Mouse (Mus musculus) small intestine, adult 2 months (tissue): ENCODE measurements at regions not wholly inside any gene's neighbourhood (a gene's known extent, or its start where the extent isn't known, plus 50 kb on each side); places are given as distances from the start of the nearest gene placed in this dataset.

Source experiments
- H3K27ac ChIP-seq: fragments of 200-500 bp; 2 replicates; pipeline ENCODE4 v1.5.1; 2012; ENCODE audit warnings: low read depth, low read length, control low read depth, inconsistent platforms; ENCODE audit not compliant: insufficient read depth
- H3K27me3 ChIP-seq: fragments of 200-500 bp; 2 replicates; pipeline ENCODE4 v1.6.1; 2012; ENCODE audit warnings: mild to moderate bottlenecking, moderate library complexity, low read length, inconsistent platforms; ENCODE audit not compliant: control insufficient read depth, insufficient read depth
- H3K36me3 ChIP-seq: fragments of 200-500 bp; 2 replicates; pipeline ENCODE4 v1.6.1; 2012; ENCODE audit warnings: mild to moderate bottlenecking, low read length, control low read depth, inconsistent platforms; ENCODE audit not compliant: control insufficient read depth, insufficient read depth
- H3K4me1 ChIP-seq: fragments of 200-500 bp; 2 replicates; pipeline ENCODE4 v1.6.1; 2012; ENCODE audit warnings: low read length, inconsistent platforms, mixed read lengths; ENCODE audit not compliant: control insufficient read depth, insufficient read depth, insufficient read length
- H3K4me3 ChIP-seq: fragments of 200-500 bp; 2 replicates; pipeline ENCODE4 v1.5.1; 2012; ENCODE audit warnings: low read depth, mild to moderate bottlenecking, control low read depth, inconsistent platforms, low read length, moderate library complexity
- CTCF ChIP-seq: fragments of 200-500 bp; IDR thresholded peaks from 2 replicates; pipeline ENCODE4 v1.5.1; 2012; ENCODE audit warnings: low read depth, mild to moderate bottlenecking, control low read depth, inconsistent platforms, low read length, moderate library complexity, mixed read lengths; ENCODE audit not compliant: insufficient replicate concordance, insufficient read length; ENCODE audit errors: extremely low read depth
- POLR2A ChIP-seq: fragments of 200-500 bp; IDR thresholded peaks from 2 replicates; pipeline ENCODE4 v1.6.1; 2012; ENCODE audit warnings: low read depth, mild to moderate bottlenecking, control low read depth, inconsistent platforms, low read length, moderate library complexity
- WGBS: fragments of 180-500 bp; shearing (Covaris S2); methylation state at CpG from one replicate; pipeline ENCODE4 v1.1.7; 2018; 5-methylcytosine and 5-hydroxymethylcytosine counted together

- TF ChIP-seq POLR2A (no peak), CTCF (no peak)
- H3K4me3 ChIP-seq, result peak overlapping the region; percentile 29; the same call in 1 of the 2 replicates
Observed at GRCm38 (mm10) chr6:100143586-100144301, 143.5 kb downstream of the Rybp start.

GRCm38 (mm10) chr6:100141225-100141624 lies 146.1 kb downstream of the Rybp start:
- Histone ChIP-seq H3K4me3 (no peak overlapping the region), H3K27ac (no peak overlapping the region), H3K4me1 (peaks cover 31% of the 10 kb centered on the region), H3K27me3 (no peaks in the 10 kb centered on the region), H3K36me3 (no peaks in the 10 kb centered on the region)
- TF ChIP-seq POLR2A (no peak), CTCF (no peak)
- 78% methylated on average over 5 of the region's 5 CpGs for WGBS

More at GRCm38 (mm10) chr6:100143586-100144301, 143.5 kb downstream of the Rybp start:
- peaks cover 38% of the 10 kb centered on the region for H3K4me1 ChIP-seq
- no peaks in the 10 kb centered on the region for H3K27me3 ChIP-seq
- no peaks in the 10 kb centered on the region for H3K36me3 ChIP-seq
- WGBS, result 9% methylated on average over 16 of the region's 16 CpGs
- peak overlapping the region; percentile 94 for H3K27ac ChIP-seq

GRCm38 (mm10) chr6:100140581-100141114 lies 146.6 kb downstream of the Rybp start:
- WGBS, result 21% methylated on average over 6 of the region's 6 CpGs

GRCm38 (mm10) chr6:100139809-100140208 lies 147.5 kb downstream of the Rybp start:
- H3K4me1 ChIP-seq, result peaks cover 18% of the 10 kb centered on the region
- no peak for TF ChIP-seq POLR2A
- TF ChIP-seq CTCF, result no peak
- no peak overlapping the region for H3K27ac ChIP-seq
- H3K36me3 ChIP-seq, result no peaks in the 10 kb centered on the region
- no peaks in the 10 kb centered on the region for H3K27me3 ChIP-seq
- H3K4me3 ChIP-seq, result no peak overlapping the region
- 75% methylated on average over 6 of the region's 6 CpGs for WGBS

More at GRCm38 (mm10) chr6:100140581-100141114, 146.6 kb downstream of the Rybp start:
- no peak overlapping the region for H3K27ac ChIP-seq
- no peaks in the 10 kb centered on the region for H3K27me3 ChIP-seq
- TF ChIP-seq CTCF, result no peak
- no peak for TF ChIP-seq POLR2A
- no peak overlapping the region for H3K4me3 ChIP-seq
- no peaks in the 10 kb centered on the region for H3K36me3 ChIP-seq
- H3K4me1 ChIP-seq, result peaks cover 25% of the 10 kb centered on the region

GRCm38 (mm10) chr6:100138659-100139058 lies 148.6 kb downstream of the Rybp start:
- no peak for TF ChIP-seq CTCF
- TF ChIP-seq POLR2A, result no peak
- Histone ChIP-seq H3K4me3 (no peak overlapping the region), H3K27me3 (no peaks in the 10 kb centered on the region), H3K36me3 (no peaks in the 10 kb centered on the region), H3K4me1 (peaks cover 9% of the 10 kb centered on the region; the same call in 1 of the 2 replicates), H3K27ac (no peak overlapping the region)
- WGBS, result 79% methylated on average over 2 of the region's 2 CpGs

GRCm38 (mm10) chr6:100135177-100135576 lies 152.1 kb downstream of the Rybp start:
- Histone ChIP-seq H3K27ac (no peak overlapping the region), H3K36me3 (no peaks in the 10 kb centered on the region), H3K27me3 (no peaks in the 10 kb centered on the region), H3K4me3 (no peak overlapping the region), H3K4me1 (no peaks in the 10 kb centered on the region)
- no peak for TF ChIP-seq CTCF
- no peak for TF ChIP-seq POLR2A
- WGBS, result 28% methylated on average over 2 of the region's 2 CpGs

- H3K4me3 ChIP-seq, result no peak overlapping the region
- WGBS, result 87% methylated on average over 9 of the region's 9 CpGs
- no peaks in the 10 kb centered on the region for H3K4me1 ChIP-seq
- TF ChIP-seq POLR2A (no peak), CTCF (no peak)
- no peaks in the 10 kb centered on the region for H3K36me3 ChIP-seq
- no peak overlapping the region for H3K27ac ChIP-seq
- H3K27me3 ChIP-seq, result no peaks in the 10 kb centered on the region
Observed at GRCm38 (mm10) chr6:100133970-100134369, 153.3 kb downstream of the Rybp start.

GRCm38 (mm10) chr6:100132916-100133600 lies 154.2 kb downstream of the Rybp start:
- TF ChIP-seq CTCF, result no peak
- H3K36me3 ChIP-seq, result no peaks in the 10 kb centered on the region
- H3K4me1 ChIP-seq, result no peaks in the 10 kb centered on the region
- H3K27me3 ChIP-seq, result no peaks in the 10 kb centered on the region
- no peak overlapping the region for H3K4me3 ChIP-seq
- no peak overlapping the region for H3K27ac ChIP-seq
- WGBS, result 32% methylated on average over 4 of the region's 4 CpGs
